Mouse (Mus musculus) limb, embryonic 11.5 days (tissue): ENCODE data around the gene E130309D02Rik. TPM values are rescaled to one million over a fixed set of nuclear protein-coding genes. Genes with fewer than 3 reads are reported as not detected.

ENCODE experiments used
- ATAC-seq: fragments of 200-750 bp; cut with Nextera tagmentation; 2 replicates; pipeline ENCODE4 v1.8.0; 2017; ENCODE audit warnings: low read depth; ENCODE audit not compliant: insufficient number of reproducible peaks, low FRiP score, low TSS enrichment
- DNase-seq: peaks from one replicate; pipeline ENCODE4 v3.0.0-alpha.2; 2015; ENCODE audit warnings: low spot score
- H3K27ac ChIP-seq: fragments of 300-500 bp; sonication (generic); replicated peaks from 2 replicates; pipeline ENCODE4 v1.5.1; 2014; ENCODE audit warnings: low read depth, mild to moderate bottlenecking, low read length
- H3K27me3 ChIP-seq: fragments of 300-500 bp; sonication (generic); 2 replicates; pipeline ENCODE4 v1.6.1; 2014; ENCODE audit warnings: mild to moderate bottlenecking, low read length, mixed read lengths; ENCODE audit not compliant: control insufficient read depth, insufficient read depth
- H3K36me3 ChIP-seq: fragments of 300-500 bp; sonication (generic); 2 replicates; pipeline ENCODE4 v1.6.1; 2014; ENCODE audit warnings: mild to moderate bottlenecking, low read length, moderate library complexity, mixed read lengths; ENCODE audit not compliant: control insufficient read depth, insufficient read depth
- H3K4me1 ChIP-seq: fragments of 300-500 bp; sonication (generic); 2 replicates; pipeline ENCODE4 v1.6.1; 2014; ENCODE audit warnings: low read length, mixed read lengths; ENCODE audit not compliant: control insufficient read depth, insufficient read depth
- H3K4me2 ChIP-seq: fragments of 300-500 bp; sonication (generic); 2 replicates; pipeline ENCODE4 v1.6.1; 2014; ENCODE audit warnings: low read depth, mild to moderate bottlenecking, moderate library complexity; ENCODE audit not compliant: severe bottlenecking
- H3K4me3 ChIP-seq: fragments of 300-500 bp; sonication (generic); 2 replicates; pipeline ENCODE4 v1.5.1; 2014; ENCODE audit warnings: low read depth, low read length
- H3K9ac ChIP-seq: fragments of 300-500 bp; sonication (generic); 2 replicates; pipeline ENCODE4 v1.6.1; 2014; ENCODE audit warnings: mild to moderate bottlenecking, low read length
- H3K9me3 ChIP-seq: fragments of 300-500 bp; sonication (generic); 2 replicates; pipeline ENCODE4 v1.6.1; 2016; ENCODE audit warnings: low read length; ENCODE audit not compliant: control insufficient read depth
- WGBS: fragments of 180-500 bp; shearing (Covaris S2); extraction: QIAGEN DNeasy Blood & Tissue Kit; methylation state at CpG from one replicate; pipeline ENCODE4 v1.1.7; 2014; 5-methylcytosine and 5-hydroxymethylcytosine counted together
- polyA plus RNA-seq: library from polyadenylated mRNA; unstranded; fragments of >200 nt; fragmentation: Nextera tagmentation; extraction: Ambion mirVana; gene quantifications from 2 replicates; pipeline ENCODE4 v1.2.1, GENCODE M21; 2014

The E130309D02Rik gene
- polyA plus RNA-seq, 1 experiment from 2014 or later, result 52.5 TPM

DNA sequence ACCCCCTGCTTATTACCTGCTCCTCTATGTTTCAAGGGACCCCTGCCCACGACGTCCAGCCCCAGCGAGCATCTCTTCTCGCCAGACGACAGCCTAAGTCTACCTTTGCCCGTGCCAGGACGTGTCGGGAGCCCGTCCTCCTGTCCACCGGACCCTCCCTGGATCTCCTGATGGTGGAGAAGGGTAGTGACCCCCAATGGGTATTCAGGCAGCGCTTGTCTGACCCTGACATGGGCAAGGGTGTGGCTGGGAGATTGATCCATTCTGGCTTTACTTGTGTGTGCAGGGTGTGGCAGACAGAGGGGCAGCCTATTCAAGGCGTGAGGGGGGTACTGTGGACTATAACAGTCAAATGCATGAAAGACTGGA, 45.0 kb downstream of the E130309D02Rik start:
- no peak overlapping the region for H3K27ac ChIP-seq
- peak overlapping the region; percentile 92 for H3K4me2 ChIP-seq
- H3K9me3 ChIP-seq, result no peaks in the 10 kb centered on the region
- 4% methylated on average over 12 of the region's 12 CpGs for WGBS
- DNase-seq, result no peak
- H3K9ac ChIP-seq, result peak overlapping the region; percentile 86
- H3K27me3 ChIP-seq, result no peaks in the 10 kb centered on the region
- peak overlapping the region; percentile 79 for H3K4me3 ChIP-seq
- 0 out of 2 replicates have a peak, but pooled peaks cover 5% of the 10 kb centered on the region for H3K4me1 ChIP-seq
- H3K36me3 ChIP-seq, result no peaks in the 10 kb centered on the region
- no peak; the same call in 1 of the 2 replicates for ATAC-seq

DNA sequence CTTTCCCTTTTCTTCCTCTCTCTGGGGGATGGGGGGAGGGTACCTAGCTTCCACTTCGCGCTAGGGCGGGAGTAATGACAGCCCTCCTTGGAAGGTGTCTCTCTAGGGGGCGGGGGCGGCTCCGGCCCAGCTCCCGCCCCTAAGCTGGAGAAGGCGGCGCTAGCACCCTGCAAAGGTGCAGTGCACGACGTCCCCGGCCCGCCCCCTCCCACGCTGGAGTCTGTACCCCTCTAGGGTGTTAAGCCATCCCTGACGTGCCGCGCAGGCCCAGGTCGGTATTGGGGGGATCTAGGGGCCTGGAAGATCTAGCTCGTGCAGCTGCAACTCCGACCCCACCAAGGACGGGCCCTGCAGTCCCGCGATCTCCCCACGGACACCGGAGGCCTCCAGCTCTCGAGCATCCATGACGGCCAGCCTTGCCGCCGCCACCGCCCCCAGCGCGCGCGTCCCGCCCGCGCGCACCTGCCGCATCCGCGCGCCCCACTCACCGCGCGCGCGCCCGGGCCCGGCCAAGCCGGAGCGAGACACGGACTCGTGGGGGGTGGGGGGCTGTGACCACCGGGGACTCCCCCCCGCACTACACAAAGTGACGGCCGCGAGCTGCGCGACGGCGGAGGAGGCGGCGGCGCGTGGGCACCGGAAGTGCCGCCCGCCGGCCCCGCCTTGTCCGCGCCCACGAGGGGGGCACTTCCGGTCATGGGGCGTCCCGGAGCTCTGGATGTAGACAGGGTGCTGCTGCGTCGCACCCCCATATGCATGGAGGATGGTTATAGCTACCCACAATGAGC, 45.6 kb downstream of the E130309D02Rik start, which contains the start of gene Zfp316:
TSS of gene Zfp316 (minus strand) at position 660 of the 788 bp plus-strand sequence.
- Histone ChIP-seq H3K4me1 (0 out of 2 replicates have a peak, but pooled peaks cover 5% of the 10 kb centered on the region), H3K9ac (peak within 1 kb of the TSS; percentile 86), H3K4me2 (peak within 1 kb of the TSS; percentile 92), H3K9me3 (no peaks in the 10 kb centered on the region), H3K36me3 (no peaks in the 10 kb centered on the region), H3K4me3 (peak within 1 kb of the TSS; percentile 79), H3K27me3 (no peaks in the 10 kb centered on the region), H3K27ac (peak within 1 kb of the TSS; percentile 8; the same call in 1 of the 2 replicates)
- DNase-seq (peak; percentile 75), ATAC-seq (peak; percentile 81)
- under 1% methylated on average over 72 of the region's 79 CpGs for WGBS

DNA sequence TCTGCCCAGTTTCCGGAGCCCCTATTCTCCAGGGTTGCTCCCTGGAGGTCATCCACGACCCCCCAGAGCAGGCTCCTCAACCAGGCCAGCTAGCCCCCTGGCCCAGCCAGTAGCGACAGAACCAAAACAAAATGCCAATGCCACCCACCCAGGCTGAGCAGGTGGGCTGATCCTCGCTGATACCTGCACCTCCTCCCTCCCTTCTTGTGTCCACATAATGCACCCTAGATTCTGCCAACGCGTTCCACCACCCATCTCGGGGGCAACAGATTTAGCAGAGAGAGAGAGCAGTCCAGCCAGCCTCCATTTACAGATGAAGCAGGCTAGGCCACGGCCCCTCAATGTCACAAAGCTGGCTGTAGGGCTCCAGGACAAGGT, 46.2 kb downstream of the E130309D02Rik start:
- WGBS, result 28% methylated on average over 8 of the region's 8 CpGs
- H3K27ac ChIP-seq, result no peak overlapping the region
- H3K4me2 ChIP-seq, result peak overlapping the region; percentile 92
- H3K4me1 ChIP-seq, result 0 out of 2 replicates have a peak, but pooled peaks cover 5% of the 10 kb centered on the region
- H3K4me3 ChIP-seq, result peak overlapping the region; percentile 79
- DNase-seq, result no peak
- no peaks in the 10 kb centered on the region for H3K27me3 ChIP-seq
- no peaks in the 10 kb centered on the region; the same call in 1 of the 2 replicates for H3K36me3 ChIP-seq
- ATAC-seq, result peak; percentile 33; the same call in 1 of the 2 replicates
- H3K9ac ChIP-seq, result peak overlapping the region; percentile 86
- H3K9me3 ChIP-seq, result no peaks in the 10 kb centered on the region

DNA sequence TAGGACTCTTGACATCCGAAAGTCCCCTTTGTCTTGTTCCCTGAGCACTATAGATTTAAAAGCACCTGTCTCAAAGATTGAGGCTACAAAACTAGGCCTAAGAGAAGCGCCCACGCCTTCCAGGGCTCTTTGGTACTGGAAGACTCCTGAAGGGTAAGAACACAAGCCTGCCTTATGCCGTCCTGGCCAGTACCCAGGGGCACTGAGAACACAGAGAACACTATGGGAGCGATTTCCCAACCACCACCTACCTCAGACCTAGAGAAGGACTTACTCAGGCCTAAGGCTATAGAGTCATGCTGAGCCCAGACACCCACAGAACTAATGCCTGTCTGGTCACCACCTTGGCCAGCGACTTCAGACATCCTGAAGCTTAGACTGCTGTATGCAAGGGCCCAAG, 48.4 kb downstream of the E130309D02Rik start:
- H3K27me3 ChIP-seq, result no peaks in the 10 kb centered on the region
- WGBS, result 88% methylated on average over 6 of the region's 6 CpGs
- H3K9me3 ChIP-seq, result no peaks in the 10 kb centered on the region
- ATAC-seq (no peak), DNase-seq (no peak)
- no peak overlapping the region for H3K4me2 ChIP-seq
- H3K9ac ChIP-seq, result no peak overlapping the region
- H3K27ac ChIP-seq, result no peak overlapping the region
- peaks cover 2% of the 10 kb centered on the region; the same call in 1 of the 2 replicates for H3K36me3 ChIP-seq
- H3K4me3 ChIP-seq, result no peak overlapping the region
- 0 out of 2 replicates have a peak, but pooled peaks cover 5% of the 10 kb centered on the region for H3K4me1 ChIP-seq

DNA sequence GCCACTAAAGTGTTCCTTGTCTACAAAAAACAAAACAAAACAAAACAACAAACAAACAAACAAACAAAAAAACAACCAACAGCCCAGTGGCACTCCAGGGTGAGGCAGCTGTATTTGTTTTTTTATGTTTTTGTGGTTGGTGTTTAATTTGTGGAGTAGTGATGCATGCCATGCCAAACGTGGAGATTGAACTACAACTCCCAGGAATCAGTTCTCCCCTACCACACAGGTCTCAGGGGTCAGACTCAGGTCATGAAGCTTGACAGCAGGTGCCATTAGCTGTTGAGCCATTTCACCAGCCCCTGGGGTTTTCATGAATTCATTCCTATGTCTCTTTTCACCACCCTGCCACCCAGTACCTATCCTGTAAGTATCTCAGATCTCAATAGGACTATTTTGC, 49.8 kb downstream of the E130309D02Rik start:
- H3K36me3 ChIP-seq, result peaks cover 3% of the 10 kb centered on the region; the same call in 1 of the 2 replicates
- ATAC-seq (no peak), DNase-seq (no peak)
- H3K4me2 ChIP-seq, result no peak overlapping the region
- 0 out of 2 replicates have a peak, but pooled peaks cover 2% of the 10 kb centered on the region for H3K4me1 ChIP-seq
- WGBS, result 52% methylated on average over 1 of the region's 1 CpGs
- no peaks in the 10 kb centered on the region for H3K9me3 ChIP-seq
- no peaks in the 10 kb centered on the region for H3K27me3 ChIP-seq
- H3K4me3 ChIP-seq, result no peak overlapping the region
- no peak overlapping the region for H3K9ac ChIP-seq
- no peak overlapping the region for H3K27ac ChIP-seq

DNA sequence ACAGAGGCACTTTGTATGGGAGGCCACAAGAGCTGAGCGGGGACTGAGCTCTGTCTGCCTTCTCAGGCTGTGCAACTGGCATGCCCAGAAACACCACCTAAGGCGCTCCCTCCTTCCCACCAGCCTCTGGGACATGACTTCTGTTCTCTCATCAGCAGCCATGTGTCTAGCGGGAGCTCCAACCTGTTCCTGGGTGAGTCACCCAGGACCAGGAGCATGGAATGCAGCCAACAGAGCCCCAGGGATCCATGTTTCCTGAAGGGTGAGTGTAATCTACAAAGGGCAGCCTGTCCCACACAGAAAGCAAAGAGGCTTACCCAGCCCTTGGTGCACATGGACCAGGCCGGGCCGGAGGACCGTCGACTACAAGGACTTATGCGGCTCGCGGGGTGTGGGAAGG, 50.5 kb downstream of the E130309D02Rik start:
- H3K36me3 ChIP-seq, result peaks cover 4% of the 10 kb centered on the region; the same call in 1 of the 2 replicates
- H3K9me3 ChIP-seq, result no peaks in the 10 kb centered on the region
- ATAC-seq, result no peak
- H3K9ac ChIP-seq, result no peak overlapping the region
- H3K4me1 ChIP-seq, result no peaks in the 10 kb centered on the region
- H3K27ac ChIP-seq, result no peak overlapping the region
- WGBS, result 91% methylated on average over 10 of the region's 10 CpGs
- no peak overlapping the region for H3K4me2 ChIP-seq
- no peak for DNase-seq
- no peaks in the 10 kb centered on the region for H3K27me3 ChIP-seq
- no peak overlapping the region for H3K4me3 ChIP-seq

DNA sequence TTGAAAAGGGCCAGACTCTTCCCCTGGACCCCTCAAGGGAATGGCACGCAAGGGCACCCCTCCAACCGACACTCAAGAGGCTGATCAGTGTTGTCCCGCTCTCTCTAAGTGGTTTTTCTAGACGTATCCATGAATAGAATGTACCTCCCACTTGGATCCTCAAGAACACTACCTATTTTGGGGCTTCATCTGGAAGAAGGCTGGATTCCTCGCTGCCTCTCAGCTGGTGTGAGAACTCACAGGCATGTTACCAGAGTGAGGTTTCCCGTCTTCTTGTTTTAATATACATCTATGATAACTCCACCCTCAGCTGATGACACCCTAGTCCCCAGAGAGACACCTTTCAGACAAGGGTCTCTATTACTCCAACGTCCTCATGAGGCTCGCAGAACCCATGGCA, 53.5 kb downstream of the E130309D02Rik start:
- H3K27me3 ChIP-seq, result peaks cover 7% of the 10 kb centered on the region
- DNase-seq (no peak), ATAC-seq (no peak)
- H3K4me1 ChIP-seq, result no peaks in the 10 kb centered on the region
- H3K27ac ChIP-seq, result no peak overlapping the region
- no peaks in the 10 kb centered on the region for H3K9me3 ChIP-seq
- H3K4me3 ChIP-seq, result no peak overlapping the region
- H3K4me2 ChIP-seq, result no peak overlapping the region
- peaks cover 4% of the 10 kb centered on the region; the same call in 1 of the 2 replicates for H3K36me3 ChIP-seq
- H3K9ac ChIP-seq, result no peak overlapping the region
- WGBS, result 93% methylated on average over 8 of the region's 8 CpGs

DNA sequence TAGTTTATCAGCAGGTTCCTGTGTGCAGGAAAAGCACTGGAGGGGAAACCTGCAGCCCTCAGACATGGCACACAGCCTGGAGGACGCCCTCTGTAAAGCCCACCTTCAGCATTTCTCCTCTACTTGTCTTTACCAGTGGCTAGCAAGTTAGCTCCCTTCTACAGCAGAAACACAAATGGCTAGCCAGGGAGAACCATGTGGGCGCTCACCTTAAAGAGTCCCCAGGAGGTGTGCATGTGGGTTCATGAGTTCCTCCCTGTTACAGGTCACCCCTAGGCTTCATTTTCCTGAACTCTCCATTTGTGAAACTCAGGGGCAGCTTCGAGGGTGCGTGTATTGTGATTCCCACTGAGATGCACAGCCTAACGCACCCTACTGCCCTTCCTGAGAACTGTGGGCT, 59.4 kb downstream of the E130309D02Rik start:
- Histone ChIP-seq H3K4me1 (peaks cover 17% of the 10 kb centered on the region), H3K36me3 (peaks cover 2% of the 10 kb centered on the region; the same call in 1 of the 2 replicates), H3K27ac (no peak overlapping the region), H3K9me3 (0 out of 2 replicates have a peak, but pooled peaks cover 2% of the 10 kb centered on the region), H3K27me3 (peaks cover 66% of the 10 kb centered on the region), H3K4me3 (no peak overlapping the region), H3K9ac (no peak overlapping the region), H3K4me2 (no peak overlapping the region)
- DNase-seq (no peak), ATAC-seq (no peak)
- WGBS, result 69% methylated on average over 5 of the region's 5 CpGs
